Mouse (Mus musculus): ENCODE measurements around the gene Rcc2.

DNA sequence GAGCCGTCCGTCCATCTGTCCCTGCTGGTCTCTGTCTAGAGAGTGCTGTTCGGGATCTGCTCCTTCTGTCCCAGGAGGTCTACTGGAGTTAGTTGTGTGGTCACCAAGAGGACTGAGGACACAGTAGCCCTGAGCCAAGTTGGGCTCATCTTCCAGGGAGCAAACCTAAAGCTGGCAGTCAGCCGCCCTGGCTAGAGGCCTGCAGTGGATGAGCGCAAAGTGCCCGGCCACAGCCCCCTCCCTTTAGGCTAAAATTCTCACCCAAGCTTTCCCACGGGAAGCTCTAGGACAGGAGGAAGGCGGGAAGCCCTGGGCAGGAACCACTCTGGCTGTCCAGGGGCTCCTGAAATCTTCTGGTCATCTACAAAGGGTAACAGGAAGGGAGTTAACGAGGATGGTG lies 22.4 kb downstream of the Rcc2 start:
- no peak for TF ChIP-seq CTCF (IDR thresholded peaks at IDR 0.05)
- no peak for TF ChIP-seq EP300 (IDR thresholded peaks at IDR 0.05)
